Mouse (Mus musculus) forebrain, embryonic 12.5 days (tissue): ENCODE measurements at regions not wholly inside any gene's neighbourhood (a gene's known extent, or its start where the extent isn't known, plus 50 kb on each side); places are given as distances from the start of the nearest gene placed in this dataset.

Experiments
- ATAC-seq: fragments of 200-750 bp; cut with Nextera tagmentation; 2 replicates; pipeline ENCODE4 v1.8.0; 2017; ENCODE audit warnings: moderate TSS enrichment; ENCODE audit not compliant: low FRiP score
- H3K27ac ChIP-seq: fragments of 300-500 bp; sonication (generic); 2 replicates; pipeline ENCODE4 v1.5.1; 2016; ENCODE audit warnings: mild to moderate bottlenecking
- H3K27me3 ChIP-seq: fragments of 300-500 bp; sonication (generic); 2 replicates; pipeline ENCODE4 v1.6.1; 2016; ENCODE audit warnings: mild to moderate bottlenecking
- H3K36me3 ChIP-seq: fragments of 300-500 bp; sonication (generic); replicated peaks from 2 replicates; pipeline ENCODE4 v1.6.1; 2016; ENCODE audit warnings: mild to moderate bottlenecking
- H3K4me1 ChIP-seq: fragments of 300-500 bp; sonication (generic); 2 replicates; pipeline ENCODE4 v1.6.1; 2016
- H3K4me2 ChIP-seq: fragments of 300-500 bp; sonication (generic); 2 replicates; pipeline ENCODE4 v1.6.1; 2016; ENCODE audit warnings: mild to moderate bottlenecking, moderate library complexity
- H3K4me3 ChIP-seq: fragments of 300-500 bp; sonication (generic); replicated peaks from 2 replicates; pipeline ENCODE4 v1.5.1; 2016; ENCODE audit warnings: mild to moderate bottlenecking
- H3K9ac ChIP-seq: fragments of 300-500 bp; sonication (generic); 2 replicates; pipeline ENCODE4 v1.6.1; 2016; ENCODE audit warnings: mild to moderate bottlenecking
- H3K9me3 ChIP-seq: fragments of 300-500 bp; sonication (generic); 2 replicates; pipeline ENCODE4 v1.6.1; 2016
- WGBS: fragments of 180-500 bp; shearing (Covaris S2); methylation state at CpG from one replicate; pipeline ENCODE4 v1.1.7; 2016; 5-methylcytosine and 5-hydroxymethylcytosine counted together

- Histone ChIP-seq H3K9ac (no peak overlapping the region), H3K9me3 (no peaks in the 10 kb centered on the region), H3K27ac (no peak overlapping the region), H3K4me3 (no peak overlapping the region), H3K4me1 (no peaks in the 10 kb centered on the region), H3K4me2 (no peak overlapping the region), H3K27me3 (no peaks in the 10 kb centered on the region), H3K36me3 (no peaks in the 10 kb centered on the region)
- ATAC-seq: no peak
- WGBS: 87% methylated on average over 7 of the region's 7 CpGs
These were observed 1066.1 kb downstream of the Car8 start for GRCm38 (mm10) chr4:7172528-7173306.

GRCm38 (mm10) chr4:7171637-7172417, 1067.0 kb downstream of the Car8 start:
- WGBS: 84% methylated on average over 4 of the region's 4 CpGs
- H3K4me2 ChIP-seq: no peak overlapping the region
- H3K9me3 ChIP-seq: no peaks in the 10 kb centered on the region
- H3K36me3 ChIP-seq: no peaks in the 10 kb centered on the region
- H3K9ac ChIP-seq: no peak overlapping the region
- no peak for ATAC-seq
- H3K4me3 ChIP-seq: no peak overlapping the region
- H3K27ac ChIP-seq: no peak overlapping the region
- H3K27me3 ChIP-seq: no peaks in the 10 kb centered on the region
- no peaks in the 10 kb centered on the region for H3K4me1 ChIP-seq

GRCm38 (mm10) chr4:7161411-7161810, 1077.4 kb downstream of the Car8 start:
- H3K4me1 ChIP-seq: no peaks in the 10 kb centered on the region
- no peaks in the 10 kb centered on the region for H3K27me3 ChIP-seq
- H3K4me3 ChIP-seq: no peak overlapping the region
- 79% methylated on average over 4 of the region's 4 CpGs for WGBS
- no peak overlapping the region for H3K4me2 ChIP-seq
- H3K27ac ChIP-seq: no peak overlapping the region
- no peak for ATAC-seq
- H3K9ac ChIP-seq: no peak overlapping the region
- H3K9me3 ChIP-seq: no peaks in the 10 kb centered on the region
- no peaks in the 10 kb centered on the region for H3K36me3 ChIP-seq

- Histone ChIP-seq H3K9me3 (no peaks in the 10 kb centered on the region), H3K27ac (no peak overlapping the region), H3K27me3 (no peaks in the 10 kb centered on the region), H3K36me3 (no peaks in the 10 kb centered on the region), H3K9ac (no peak overlapping the region), H3K4me3 (no peak overlapping the region), H3K4me1 (no peaks in the 10 kb centered on the region), H3K4me2 (no peak overlapping the region)
- 81% methylated on average over 3 of the region's 3 CpGs for WGBS
- ATAC-seq: no peak
These were observed 1081.0 kb downstream of the Car8 start for GRCm38 (mm10) chr4:7157883-7158282.

- no peak overlapping the region for H3K9ac ChIP-seq
- 55% methylated on average over 3 of the region's 3 CpGs for WGBS
These were observed 1084.6 kb downstream of the Car8 start for GRCm38 (mm10) chr4:7154256-7154655.

GRCm38 (mm10) chr4:7153835-7154234, 1085.0 kb downstream of the Car8 start:
- Histone ChIP-seq H3K27ac (no peak overlapping the region), H3K4me3 (no peak overlapping the region), H3K36me3 (no peaks in the 10 kb centered on the region), H3K4me2 (no peak overlapping the region), H3K9ac (no peak overlapping the region), H3K27me3 (no peaks in the 10 kb centered on the region), H3K4me1 (no peaks in the 10 kb centered on the region), H3K9me3 (no peaks in the 10 kb centered on the region)
- WGBS: 12% methylated on average over 1 of the region's 1 CpGs
- ATAC-seq: no peak

More at GRCm38 (mm10) chr4:7154256-7154655, 1084.6 kb downstream of the Car8 start:
- ATAC-seq: no peak
- H3K36me3 ChIP-seq: no peaks in the 10 kb centered on the region
- no peaks in the 10 kb centered on the region for H3K4me1 ChIP-seq
- H3K4me2 ChIP-seq: no peak overlapping the region
- no peaks in the 10 kb centered on the region for H3K9me3 ChIP-seq
- no peak overlapping the region for H3K27ac ChIP-seq
- H3K27me3 ChIP-seq: no peaks in the 10 kb centered on the region
- H3K4me3 ChIP-seq: no peak overlapping the region

GRCm38 (mm10) chr4:7145756-7146155, 1093.1 kb downstream of the Car8 start:
- Histone ChIP-seq H3K4me1 (no peaks in the 10 kb centered on the region), H3K27me3 (no peaks in the 10 kb centered on the region), H3K9me3 (no peaks in the 10 kb centered on the region), H3K4me3 (no peak overlapping the region), H3K9ac (no peak overlapping the region), H3K36me3 (no peaks in the 10 kb centered on the region), H3K27ac (no peak overlapping the region), H3K4me2 (no peak overlapping the region)
- 49% methylated on average over 2 of the region's 2 CpGs for WGBS
- ATAC-seq: no peak

GRCm38 (mm10) chr4:7144215-7144614, 1094.6 kb downstream of the Car8 start:
- no peaks in the 10 kb centered on the region for H3K9me3 ChIP-seq
- no peak for ATAC-seq
- H3K4me2 ChIP-seq: no peak overlapping the region
- no peak overlapping the region for H3K9ac ChIP-seq
- no peaks in the 10 kb centered on the region for H3K4me1 ChIP-seq
- H3K4me3 ChIP-seq: no peak overlapping the region
- no peak overlapping the region for H3K27ac ChIP-seq
- no peaks in the 10 kb centered on the region for H3K36me3 ChIP-seq
- no peaks in the 10 kb centered on the region for H3K27me3 ChIP-seq

- H3K9ac ChIP-seq: no peak overlapping the region
- no peaks in the 10 kb centered on the region for H3K9me3 ChIP-seq
- H3K4me3 ChIP-seq: no peak overlapping the region
- no peak overlapping the region for H3K4me2 ChIP-seq
- no peaks in the 10 kb centered on the region for H3K4me1 ChIP-seq
- no peak overlapping the region for H3K27ac ChIP-seq
- no peak for ATAC-seq
- H3K36me3 ChIP-seq: no peaks in the 10 kb centered on the region
- H3K27me3 ChIP-seq: no peaks in the 10 kb centered on the region
- 89% methylated on average over 2 of the region's 2 CpGs for WGBS
These were observed 1095.2 kb downstream of the Car8 start for GRCm38 (mm10) chr4:7143676-7144075.

GRCm38 (mm10) chr4:7142781-7143180, 1096.1 kb downstream of the Car8 start:
- no peaks in the 10 kb centered on the region for H3K9me3 ChIP-seq
- 85% methylated on average over 6 of the region's 6 CpGs for WGBS
- no peak overlapping the region for H3K4me2 ChIP-seq
- no peaks in the 10 kb centered on the region for H3K27me3 ChIP-seq
- H3K27ac ChIP-seq: no peak overlapping the region
- H3K36me3 ChIP-seq: no peaks in the 10 kb centered on the region
- H3K9ac ChIP-seq: no peak overlapping the region
- H3K4me1 ChIP-seq: no peaks in the 10 kb centered on the region
- ATAC-seq: no peak
- H3K4me3 ChIP-seq: no peak overlapping the region

GRCm38 (mm10) chr4:7112159-7112558, 1126.7 kb downstream of the Car8 start:
- no peaks in the 10 kb centered on the region for H3K4me1 ChIP-seq
- no peak overlapping the region for H3K27ac ChIP-seq
- no peak overlapping the region for H3K9ac ChIP-seq
- no peak for ATAC-seq
- H3K27me3 ChIP-seq: no peaks in the 10 kb centered on the region
- 35% methylated on average over 4 of the region's 4 CpGs for WGBS
- H3K4me2 ChIP-seq: no peak overlapping the region
- H3K4me3 ChIP-seq: no peak overlapping the region
- no peaks in the 10 kb centered on the region for H3K9me3 ChIP-seq
- no peaks in the 10 kb centered on the region for H3K36me3 ChIP-seq

GRCm38 (mm10) chr4:7092957-7093356, 1145.9 kb downstream of the Car8 start:
- no peaks in the 10 kb centered on the region for H3K9me3 ChIP-seq
- H3K4me2 ChIP-seq: no peak overlapping the region
- no peaks in the 10 kb centered on the region for H3K4me1 ChIP-seq
- no peak for ATAC-seq
- H3K9ac ChIP-seq: no peak overlapping the region
- no peak overlapping the region for H3K27ac ChIP-seq
- H3K4me3 ChIP-seq: no peak overlapping the region
- no peaks in the 10 kb centered on the region for H3K36me3 ChIP-seq
- H3K27me3 ChIP-seq: no peaks in the 10 kb centered on the region
- WGBS: 93% methylated on average over 7 of the region's 7 CpGs
